Mouse (Mus musculus): Measurements from ENCODE around the gene Mccc2. TPM values are rescaled to one million over a fixed set of nuclear protein-coding genes. Genes with fewer than 3 reads are reported as not detected.

Gene Mccc2
- polyA plus RNA-seq, 1 experiment from 2014 or later: 35.6 TPM

GRCm38 (mm10) chr13:99999078-99999477 lies 16.4 kb downstream of the Mccc2 start:
- no peak overlapping the region for H3K27ac ChIP-seq (replicated peaks; ENCODE audit: low read depth, low read length)
- H3K9ac ChIP-seq (replicated peaks; ENCODE audit: low read length): no peak overlapping the region
- ATAC-seq (ENCODE audit: low FRiP score, low TSS enrichment) (no peak), DNase-seq (no peak)
- no peaks in the 10 kb centered on the region for H3K4me1 ChIP-seq (ENCODE audit: control insufficient read depth, insufficient read depth, low read length)
- H3K4me3 ChIP-seq (replicated peaks; ENCODE audit: low read depth, low read length): no peak overlapping the region
- WGBS: 93% methylated on average over 3 of the region's 3 CpGs
- H3K9me3 ChIP-seq (ENCODE audit: control insufficient read depth, low read length): no peaks in the 10 kb centered on the region
- no peaks in the 10 kb centered on the region for H3K27me3 ChIP-seq (ENCODE audit: control insufficient read depth, insufficient read depth, low read length)
- H3K4me2 ChIP-seq (ENCODE audit: low read length): no peak overlapping the region
- H3K36me3 ChIP-seq (ENCODE audit: control insufficient read depth, insufficient read depth, low read length): no peaks in the 10 kb centered on the region

GRCm38 (mm10) chr13:99998099-99998498 lies 17.3 kb downstream of the Mccc2 start:
- no peaks in the 10 kb centered on the region for H3K4me1 ChIP-seq (ENCODE audit: control insufficient read depth, insufficient read depth, low read length)
- no peak for DNase-seq
- no peak overlapping the region for H3K27ac ChIP-seq (replicated peaks; ENCODE audit: low read depth, low read length)
- H3K27me3 ChIP-seq (ENCODE audit: control insufficient read depth, insufficient read depth, low read length): no peaks in the 10 kb centered on the region
- H3K36me3 ChIP-seq (ENCODE audit: control insufficient read depth, insufficient read depth, low read length): no peaks in the 10 kb centered on the region
- H3K4me2 ChIP-seq (ENCODE audit: low read length): no peak overlapping the region
- 86% methylated on average over 3 of the region's 3 CpGs for WGBS
- H3K9me3 ChIP-seq (ENCODE audit: control insufficient read depth, low read length): no peaks in the 10 kb centered on the region
- H3K9ac ChIP-seq (replicated peaks; ENCODE audit: low read length): no peak overlapping the region
- ATAC-seq (ENCODE audit: low FRiP score, low TSS enrichment): no peak
- no peak overlapping the region for H3K4me3 ChIP-seq (replicated peaks; ENCODE audit: low read depth, low read length)

GRCm38 (mm10) chr13:99989592-99989991 lies 25.8 kb downstream of the Mccc2 start:
- WGBS: 95% methylated on average over 4 of the region's 4 CpGs
- H3K4me2 ChIP-seq (ENCODE audit: low read length): no peak overlapping the region
- H3K9me3 ChIP-seq (ENCODE audit: control insufficient read depth, low read length): no peaks in the 10 kb centered on the region
- H3K4me3 ChIP-seq (replicated peaks; ENCODE audit: low read depth, low read length): no peak overlapping the region
- DNase-seq: no peak
- ATAC-seq (ENCODE audit: low FRiP score, low TSS enrichment): no peak
- no peaks in the 10 kb centered on the region for H3K27me3 ChIP-seq (ENCODE audit: control insufficient read depth, insufficient read depth, low read length)
- no peak overlapping the region for H3K9ac ChIP-seq (replicated peaks; ENCODE audit: low read length)
- H3K36me3 ChIP-seq (ENCODE audit: control insufficient read depth, insufficient read depth, low read length): peaks cover 24% of the 10 kb centered on the region
- H3K27ac ChIP-seq (replicated peaks; ENCODE audit: low read depth, low read length): no peak overlapping the region
- no peaks in the 10 kb centered on the region for H3K4me1 ChIP-seq (ENCODE audit: control insufficient read depth, insufficient read depth, low read length)

- WGBS: 89% methylated on average over 1 of the region's 1 CpGs
- no peak for ATAC-seq (ENCODE audit: low FRiP score, low TSS enrichment)
These were observed 32.1 kb downstream of the Mccc2 start for GRCm38 (mm10) chr13:99983320-99983719.

GRCm38 (mm10) chr13:99979406-99979805 lies 36.0 kb downstream of the Mccc2 start:
- no peaks in the 10 kb centered on the region for H3K27me3 ChIP-seq (ENCODE audit: control insufficient read depth, insufficient read depth, low read length)
- no peaks in the 10 kb centered on the region for H3K4me1 ChIP-seq (ENCODE audit: control insufficient read depth, insufficient read depth, low read length)
- H3K4me2 ChIP-seq (ENCODE audit: low read length): no peak overlapping the region
- no peak overlapping the region for H3K4me3 ChIP-seq (replicated peaks; ENCODE audit: low read depth, low read length)
- 47% methylated on average over 2 of the region's 2 CpGs for WGBS
- no peak overlapping the region for H3K27ac ChIP-seq (replicated peaks; ENCODE audit: low read depth, low read length)
- H3K36me3 ChIP-seq (ENCODE audit: control insufficient read depth, insufficient read depth, low read length): no peaks in the 10 kb centered on the region
- ATAC-seq (ENCODE audit: low FRiP score, low TSS enrichment) (no peak), DNase-seq (no peak)
- H3K9ac ChIP-seq (replicated peaks; ENCODE audit: low read length): no peak overlapping the region
- no peaks in the 10 kb centered on the region for H3K9me3 ChIP-seq (ENCODE audit: control insufficient read depth, low read length)

More at GRCm38 (mm10) chr13:99983320-99983719, 32.1 kb downstream of the Mccc2 start:
- Histone ChIP-seq H3K9me3 (ENCODE audit: control insufficient read depth, low read length) (no peaks in the 10 kb centered on the region), H3K27me3 (ENCODE audit: control insufficient read depth, insufficient read depth, low read length) (no peaks in the 10 kb centered on the region), H3K4me3 (replicated peaks; ENCODE audit: low read depth, low read length) (no peak overlapping the region), H3K27ac (replicated peaks; ENCODE audit: low read depth, low read length) (no peak overlapping the region), H3K36me3 (ENCODE audit: control insufficient read depth, insufficient read depth, low read length) (peaks cover 8% of the 10 kb centered on the region), H3K4me1 (ENCODE audit: control insufficient read depth, insufficient read depth, low read length) (no peaks in the 10 kb centered on the region), H3K9ac (replicated peaks; ENCODE audit: low read length) (no peak overlapping the region), H3K4me2 (ENCODE audit: low read length) (no peak overlapping the region)
- no peak for DNase-seq

- WGBS: 91% methylated on average over 5 of the region's 5 CpGs
These were observed 45.4 kb downstream of the Mccc2 start for GRCm38 (mm10) chr13:99970089-99970488.

GRCm38 (mm10) chr13:99967013-99967678 lies 48.3 kb downstream of the Mccc2 start:
- Histone ChIP-seq H3K9ac (replicated peaks; ENCODE audit: low read length) (no peak overlapping the region), H3K27ac (replicated peaks; ENCODE audit: low read depth, low read length) (no peak overlapping the region), H3K4me3 (replicated peaks; ENCODE audit: low read depth, low read length) (no peak overlapping the region), H3K9me3 (ENCODE audit: control insufficient read depth, low read length) (no peaks in the 10 kb centered on the region), H3K4me2 (ENCODE audit: low read length) (no peak overlapping the region), H3K27me3 (ENCODE audit: control insufficient read depth, insufficient read depth, low read length) (no peaks in the 10 kb centered on the region), H3K36me3 (ENCODE audit: control insufficient read depth, insufficient read depth, low read length) (peaks cover 18% of the 10 kb centered on the region; the same call in 1 of the 2 replicates), H3K4me1 (ENCODE audit: control insufficient read depth, insufficient read depth, low read length) (no peaks in the 10 kb centered on the region)
- DNase-seq (peak; percentile 33), ATAC-seq (ENCODE audit: low FRiP score, low TSS enrichment) (no peak)
- 72% methylated on average over 11 of the region's 11 CpGs for WGBS

More at GRCm38 (mm10) chr13:99970089-99970488, 45.4 kb downstream of the Mccc2 start:
- no peaks in the 10 kb centered on the region for H3K9me3 ChIP-seq (ENCODE audit: control insufficient read depth, low read length)
- no peak overlapping the region for H3K4me2 ChIP-seq (ENCODE audit: low read length)
- ATAC-seq (ENCODE audit: low FRiP score, low TSS enrichment) (no peak), DNase-seq (no peak)
- no peaks in the 10 kb centered on the region for H3K4me1 ChIP-seq (ENCODE audit: control insufficient read depth, insufficient read depth, low read length)
- no peak overlapping the region for H3K4me3 ChIP-seq (replicated peaks; ENCODE audit: low read depth, low read length)
- H3K36me3 ChIP-seq (ENCODE audit: control insufficient read depth, insufficient read depth, low read length): peaks cover 11% of the 10 kb centered on the region; the same call in 1 of the 2 replicates
- no peak overlapping the region for H3K27ac ChIP-seq (replicated peaks; ENCODE audit: low read depth, low read length)
- no peaks in the 10 kb centered on the region for H3K27me3 ChIP-seq (ENCODE audit: control insufficient read depth, insufficient read depth, low read length)
- no peak overlapping the region for H3K9ac ChIP-seq (replicated peaks; ENCODE audit: low read length)

GRCm38 (mm10) chr13:99963814-99964213 lies 51.6 kb downstream of the Mccc2 start:
- Histone ChIP-seq H3K9me3 (ENCODE audit: control insufficient read depth, low read length) (no peaks in the 10 kb centered on the region), H3K4me3 (replicated peaks; ENCODE audit: low read depth, low read length) (no peak overlapping the region), H3K27ac (replicated peaks; ENCODE audit: low read depth, low read length) (peak overlapping the region; percentile 17; the same call in 1 of the 2 replicates), H3K27me3 (ENCODE audit: control insufficient read depth, insufficient read depth, low read length) (no peaks in the 10 kb centered on the region), H3K9ac (replicated peaks; ENCODE audit: low read length) (no peak overlapping the region), H3K4me2 (ENCODE audit: low read length) (no peak overlapping the region), H3K36me3 (ENCODE audit: control insufficient read depth, insufficient read depth, low read length) (peaks cover 16% of the 10 kb centered on the region; the same call in 1 of the 2 replicates), H3K4me1 (ENCODE audit: control insufficient read depth, insufficient read depth, low read length) (no peaks in the 10 kb centered on the region)
- ATAC-seq (ENCODE audit: low FRiP score, low TSS enrichment): no peak
- WGBS: 59% methylated on average over 6 of the region's 6 CpGs
- DNase-seq: peak; percentile 9

GRCm38 (mm10) chr13:99961661-99962060 lies 53.8 kb downstream of the Mccc2 start:
- DNase-seq (no peak), ATAC-seq (ENCODE audit: low FRiP score, low TSS enrichment) (no peak)
- H3K4me2 ChIP-seq (ENCODE audit: low read length): no peak overlapping the region
- no peaks in the 10 kb centered on the region for H3K9me3 ChIP-seq (ENCODE audit: control insufficient read depth, low read length)
- no peak overlapping the region for H3K9ac ChIP-seq (replicated peaks; ENCODE audit: low read length)
- H3K27ac ChIP-seq (replicated peaks; ENCODE audit: low read depth, low read length): no peak overlapping the region
- no peaks in the 10 kb centered on the region for H3K4me1 ChIP-seq (ENCODE audit: control insufficient read depth, insufficient read depth, low read length)
- no peak overlapping the region for H3K4me3 ChIP-seq (replicated peaks; ENCODE audit: low read depth, low read length)
- 91% methylated on average over 4 of the region's 4 CpGs for WGBS
- peaks cover 22% of the 10 kb centered on the region; the same call in 1 of the 2 replicates for H3K36me3 ChIP-seq (ENCODE audit: control insufficient read depth, insufficient read depth, low read length)
- H3K27me3 ChIP-seq (ENCODE audit: control insufficient read depth, insufficient read depth, low read length): no peaks in the 10 kb centered on the region

All from midbrain, embryonic 14.5 days (tissue).